Mouse (Mus musculus): ENCODE measurements around the gene Hectd1.

- TF ChIP-seq CTCF (conservative IDR thresholded peaks at IDR 0.05; ENCODE audit: low read length): no peak
- no peak for TF ChIP-seq NANOG (IDR thresholded peaks at IDR 0.05; ENCODE audit: borderline replicate concordance, low read length)
Observed at GRCm38 (mm10) chr12:51756599-51756961, 72.8 kb downstream of the Hectd1 start.

Measured in E14TG2a.4 (cell line).